Mouse (Mus musculus) adrenal gland, adult 8-10 months (tissue): Measurements from ENCODE around the gene Fbxl17. TPM values are rescaled to one million over a fixed set of nuclear protein-coding genes. Genes with fewer than 3 reads are reported as not detected.
A peak's percentile ranks its signal among the peaks of the same experiment; 100 is the strongest.

Experiments used
- DNase-seq: peaks from one replicate; pipeline ENCODE4 v3.0.0; 2022
- total RNA-seq, 4 experiments: library from RNA; stranded (reverse); gene quantifications; 2 replicates each; pipeline ENCODE4 v1.2.4; 2022

Fbxl17 gene
- total RNA-seq, result 10 to 100 TPM; 35.8 to 48.6 (median 42.7) TPM

DNA sequence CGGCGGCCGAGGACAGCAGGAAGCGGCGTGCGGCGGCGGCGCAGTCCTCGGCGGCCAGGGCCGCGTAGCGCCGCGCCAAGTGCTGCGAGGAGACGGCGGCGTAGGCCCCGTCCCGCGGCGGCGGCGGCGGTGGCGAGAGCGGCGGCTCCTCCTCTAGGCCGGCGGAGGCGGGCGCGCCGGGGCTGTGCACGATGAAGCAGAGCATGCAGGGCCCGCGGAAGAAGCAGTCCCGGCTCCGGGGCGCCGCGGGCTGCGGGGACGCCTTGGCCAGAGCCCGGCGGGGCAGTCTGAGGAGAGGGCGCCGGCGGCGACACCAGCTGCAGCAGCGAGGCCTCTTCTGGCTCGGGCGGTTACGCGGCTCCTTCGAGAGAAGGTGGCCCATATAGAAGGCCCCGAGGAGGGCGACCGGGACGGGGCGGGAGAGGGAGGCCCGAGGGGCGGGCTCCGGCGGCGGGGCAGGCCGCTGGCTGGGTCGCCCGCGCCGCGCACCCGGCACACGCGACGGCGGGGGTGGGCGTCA lies at the start of gene Fbxl17:
TSS of gene Fbxl17 (minus strand) at position 382 of the 520 bp plus-strand sequence.
- peak; percentile 46 for DNase-seq

DNA sequence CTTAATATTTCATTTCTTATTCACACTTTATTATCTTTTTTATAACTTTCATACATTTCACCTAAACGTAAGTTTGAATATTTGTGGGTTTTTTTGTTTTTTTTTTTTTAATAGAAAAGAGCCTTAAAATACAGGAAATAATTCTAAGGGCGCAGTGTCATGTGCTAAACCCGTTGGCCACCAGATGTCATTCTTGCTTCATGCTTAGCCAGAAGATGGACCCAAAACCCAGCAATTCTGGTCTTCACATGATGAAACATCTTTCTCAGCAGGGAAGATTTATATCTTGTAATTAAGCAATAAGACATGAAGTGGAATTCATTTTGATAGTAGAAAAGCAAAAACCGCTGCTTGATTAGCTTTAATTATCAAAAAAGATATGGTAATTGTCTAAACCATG lies 47.6 kb upstream of the Fbxl17 start:
- DNase-seq, result no peak

DNA sequence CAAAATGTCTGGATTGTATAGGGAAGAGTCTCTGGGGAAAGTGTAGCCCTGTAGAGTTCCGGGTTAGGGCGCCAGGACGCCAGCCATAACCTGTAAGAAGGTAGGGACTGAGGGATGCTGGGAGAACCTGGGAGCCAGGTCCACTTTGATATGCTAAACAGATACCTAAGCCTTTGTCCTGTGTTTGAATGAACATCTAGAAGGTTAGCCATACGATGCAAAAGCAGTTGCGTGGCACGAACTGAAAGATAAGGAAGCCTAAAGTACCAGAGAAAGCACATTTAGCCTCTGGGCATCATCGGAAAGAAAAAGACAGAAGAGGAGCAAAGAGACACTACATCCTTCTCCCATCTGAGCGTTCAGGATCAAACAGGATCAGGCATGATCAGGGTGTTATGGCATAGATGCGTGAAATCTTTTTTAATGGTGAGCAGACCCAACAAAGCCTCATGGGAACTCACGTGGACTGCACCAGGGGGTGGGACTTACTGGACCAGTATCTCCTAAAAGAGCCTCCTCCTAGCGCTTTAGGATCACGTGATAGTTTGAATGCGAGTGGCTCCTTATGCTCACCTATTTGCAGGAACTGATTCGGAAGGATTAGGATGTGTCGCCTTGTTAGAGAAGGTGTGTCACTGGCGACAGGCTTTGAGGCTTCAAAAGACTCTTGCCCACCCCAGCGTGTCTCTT lies 34.9 kb upstream of the Fbxl17 start:
- no peak for DNase-seq

DNA sequence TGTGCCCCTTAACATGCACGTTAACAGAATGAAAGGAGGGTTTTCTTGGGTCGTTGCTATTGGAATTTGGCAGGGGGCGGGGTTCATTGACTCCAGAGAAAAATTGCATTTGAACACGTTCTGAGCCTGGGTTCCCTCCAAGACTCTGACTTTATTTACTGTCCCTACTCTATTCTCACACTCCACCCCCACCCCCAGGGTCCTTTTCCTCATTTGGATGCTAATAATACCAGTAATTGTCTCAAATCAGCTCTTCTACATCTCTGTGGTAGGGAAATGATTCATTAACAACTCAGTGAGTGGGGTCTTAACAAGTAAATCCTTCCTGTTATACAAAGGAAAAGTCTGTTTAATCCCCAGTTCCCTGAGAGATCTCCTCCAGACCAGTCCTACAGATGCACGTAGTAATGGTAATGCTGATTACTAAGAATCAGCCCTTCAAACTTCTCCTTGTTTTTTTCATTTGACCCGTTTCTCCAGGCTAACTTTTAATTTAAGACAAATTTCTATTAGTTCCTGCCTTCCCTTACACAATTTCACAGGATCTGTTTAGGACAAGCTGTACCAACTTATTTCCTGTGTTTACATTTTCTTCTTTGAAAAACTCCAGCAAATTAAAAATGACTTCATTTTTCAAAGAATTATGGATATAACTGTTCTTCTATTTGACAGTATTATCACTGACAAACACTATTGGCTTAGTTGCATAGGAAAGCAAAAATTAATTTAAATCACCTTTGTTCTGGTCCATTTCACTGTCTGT lies 33.4 kb upstream of the Fbxl17 start:
- DNase-seq, result no peak

DNA sequence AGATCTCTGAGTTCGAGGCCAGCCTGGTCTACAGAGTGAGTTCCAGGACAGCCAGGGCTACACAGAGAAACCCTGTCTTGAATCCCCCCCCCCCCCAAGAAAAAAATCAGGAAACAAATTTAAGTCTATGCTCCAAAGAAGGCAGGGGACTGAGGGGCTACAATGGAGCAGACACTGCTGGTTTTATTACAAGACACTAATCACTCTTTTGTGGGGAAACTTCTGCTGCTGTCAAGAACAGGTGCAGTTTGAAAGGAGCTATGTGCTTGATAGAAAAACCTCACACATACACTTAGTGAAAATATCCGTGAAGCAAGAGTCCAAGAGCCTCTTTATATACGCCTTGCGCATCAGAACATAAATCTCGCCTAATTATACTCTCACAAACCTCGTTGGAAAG lies 29.7 kb upstream of the Fbxl17 start:
- no peak for DNase-seq

DNA sequence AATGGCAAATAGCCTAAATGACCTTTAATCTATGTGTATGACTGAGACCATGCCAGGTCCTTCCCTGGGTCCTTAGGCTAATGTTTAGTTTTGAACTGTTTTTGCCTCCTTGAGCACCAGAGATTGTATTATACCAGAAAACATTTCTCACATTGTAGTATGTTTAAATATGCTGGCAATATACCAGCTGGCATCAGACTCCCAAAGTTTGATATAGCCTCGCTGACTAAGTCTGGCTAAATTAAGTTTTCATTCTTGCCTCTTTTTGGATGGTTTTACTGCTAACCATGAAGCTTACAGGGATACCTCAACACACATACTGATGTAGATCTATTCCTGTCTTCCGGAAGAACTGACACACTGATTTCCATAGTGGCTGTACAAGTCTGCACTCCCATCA lies 20.9 kb upstream of the Fbxl17 start:
- no peak for DNase-seq

DNA sequence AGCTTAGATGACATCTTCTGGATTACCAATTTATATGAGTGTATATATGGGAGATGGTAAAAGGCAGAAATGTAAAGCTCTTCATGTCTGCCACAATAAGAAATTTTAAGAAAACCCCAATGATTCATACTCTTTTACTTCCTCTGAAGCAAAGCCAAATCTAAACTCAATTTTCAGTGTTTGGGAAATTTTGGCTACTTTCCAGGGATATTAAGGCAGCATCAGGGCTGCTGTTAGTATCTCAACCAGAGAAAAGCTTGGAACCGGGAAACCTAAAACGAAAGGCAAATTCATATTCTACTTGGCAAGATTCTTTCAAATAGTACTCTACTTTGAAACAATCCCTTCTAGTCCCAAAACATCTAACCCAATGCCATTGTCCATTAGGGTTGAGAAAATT lies 10.6 kb upstream of the Fbxl17 start:
- no peak for DNase-seq

DNA sequence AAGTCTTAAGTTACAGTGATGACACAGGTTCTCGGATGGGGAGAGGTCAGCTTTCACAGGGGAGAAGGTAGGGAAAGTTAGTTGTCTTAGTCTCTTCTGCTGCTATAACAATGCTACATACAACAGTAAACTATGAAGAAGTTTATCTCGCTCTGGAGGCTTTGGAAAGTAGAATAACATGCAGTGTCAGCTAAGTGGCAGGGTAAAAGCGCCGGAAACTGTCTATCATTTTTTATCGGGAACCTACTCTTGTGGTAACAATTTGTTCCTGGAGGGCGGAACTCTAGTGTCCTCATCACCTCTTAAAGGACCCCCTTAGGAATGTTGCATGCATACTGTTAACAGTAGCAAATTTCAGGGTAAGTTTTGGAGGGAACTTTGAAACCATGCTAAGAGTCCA lies 1.3 kb upstream of the Fbxl17 start:
- DNase-seq, result no peak

DNA sequence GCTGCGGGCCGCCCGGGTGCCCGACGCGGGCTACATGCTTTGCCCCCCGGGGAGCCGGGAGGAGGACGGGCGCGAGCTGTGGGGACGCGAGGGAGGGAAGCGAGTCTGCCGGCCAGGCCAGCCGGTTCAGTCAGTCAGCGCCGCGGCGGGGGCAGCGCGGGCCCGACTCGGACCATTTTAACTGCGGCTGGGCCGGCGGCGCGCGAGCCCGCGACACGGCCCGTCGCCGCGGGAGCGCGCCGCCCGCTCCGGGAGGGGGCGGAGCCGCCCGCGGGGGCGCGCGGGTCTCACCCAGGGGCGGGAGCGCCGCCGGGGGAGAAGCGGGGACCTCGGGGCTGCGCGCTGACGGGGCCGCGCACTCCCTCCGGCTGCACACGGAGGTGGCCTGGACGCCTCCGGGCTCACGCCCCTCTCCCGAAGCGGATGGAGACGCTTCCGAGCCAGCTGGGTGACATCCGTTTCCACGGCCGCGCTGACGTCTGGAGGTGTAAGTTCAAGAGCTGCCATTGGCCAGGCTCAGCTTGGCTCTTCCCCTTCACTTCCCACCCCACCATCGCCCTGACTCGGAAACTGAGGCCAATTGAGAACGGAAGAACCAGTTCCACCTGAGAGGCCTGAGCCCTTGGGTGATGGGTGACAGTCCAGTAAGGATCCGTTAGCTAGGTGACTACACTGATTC lies 478 bp upstream of the Fbxl17 start:
- DNase-seq, result peak; percentile 82

DNA sequence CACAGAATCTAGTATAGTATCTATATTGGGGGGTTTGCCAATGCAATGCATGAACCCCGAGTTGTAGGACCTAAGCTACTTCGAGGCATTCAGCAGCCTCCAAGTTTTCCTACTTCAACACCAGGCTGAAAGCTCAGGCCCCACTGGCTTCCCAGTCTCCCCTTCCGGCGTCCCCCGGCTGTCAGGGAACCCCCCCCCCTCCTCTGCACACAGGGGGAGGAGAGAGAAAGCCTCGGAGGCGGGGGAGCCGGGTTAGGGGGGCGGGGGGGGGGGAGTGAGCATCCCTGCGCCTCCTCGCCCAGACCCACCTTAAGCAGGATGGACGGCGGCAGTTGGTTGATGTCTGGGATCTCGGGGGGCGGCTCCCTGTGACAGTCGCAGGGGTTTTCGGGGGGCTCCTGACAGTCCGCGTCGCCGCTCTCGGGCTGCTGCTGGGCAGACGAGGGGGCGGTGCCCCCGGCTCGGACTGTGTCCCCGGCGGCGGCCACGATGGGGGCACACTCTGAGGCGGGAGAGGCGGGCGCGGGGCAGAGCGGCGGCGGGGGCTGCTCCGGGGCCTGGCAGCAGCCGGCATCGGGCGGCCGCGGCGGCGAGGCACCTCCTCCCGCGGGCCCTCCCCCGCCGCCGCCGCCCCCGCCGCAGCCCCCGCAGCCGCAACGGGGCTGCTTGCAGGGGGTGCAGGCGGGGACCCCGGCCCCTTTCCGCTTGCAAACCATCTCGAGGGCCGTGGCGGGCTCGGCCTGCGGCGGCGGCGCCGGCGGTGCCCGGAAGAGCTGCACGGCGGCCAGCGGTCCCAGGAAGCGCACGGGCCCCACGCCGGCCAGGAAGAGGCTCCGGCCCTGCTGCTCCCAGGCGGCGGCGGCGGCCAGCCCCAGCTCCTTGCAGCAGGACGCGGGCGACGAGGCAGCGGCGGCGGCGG lies 841 bp downstream of the Fbxl17 start:
- DNase-seq, result peak; percentile 30

DNA sequence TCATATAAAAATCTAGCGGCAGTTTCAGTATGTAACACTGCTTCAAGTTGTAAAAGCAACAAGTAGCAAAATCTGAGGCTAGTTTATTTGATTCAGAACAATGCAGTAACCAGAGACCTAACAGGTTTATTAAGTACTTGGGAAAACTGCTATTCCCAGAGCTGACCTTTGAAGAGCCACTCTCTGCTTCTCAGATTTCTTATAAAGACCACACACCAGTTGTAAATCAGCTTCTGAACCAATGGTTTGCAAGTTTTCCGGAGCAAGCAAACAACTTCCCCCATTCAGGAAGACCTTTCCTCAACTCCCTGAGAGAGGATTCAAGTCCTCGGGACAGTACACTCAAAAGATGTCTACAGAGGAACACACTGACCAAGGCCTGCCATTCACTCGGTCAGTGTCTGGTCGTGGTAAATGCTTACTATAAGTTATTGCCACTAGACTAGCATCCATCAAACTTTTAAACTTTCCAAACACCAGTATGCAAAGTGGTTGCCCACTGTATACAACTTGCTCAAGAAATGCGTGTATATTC lies 1.6 kb downstream of the Fbxl17 start:
- DNase-seq, result no peak

DNA sequence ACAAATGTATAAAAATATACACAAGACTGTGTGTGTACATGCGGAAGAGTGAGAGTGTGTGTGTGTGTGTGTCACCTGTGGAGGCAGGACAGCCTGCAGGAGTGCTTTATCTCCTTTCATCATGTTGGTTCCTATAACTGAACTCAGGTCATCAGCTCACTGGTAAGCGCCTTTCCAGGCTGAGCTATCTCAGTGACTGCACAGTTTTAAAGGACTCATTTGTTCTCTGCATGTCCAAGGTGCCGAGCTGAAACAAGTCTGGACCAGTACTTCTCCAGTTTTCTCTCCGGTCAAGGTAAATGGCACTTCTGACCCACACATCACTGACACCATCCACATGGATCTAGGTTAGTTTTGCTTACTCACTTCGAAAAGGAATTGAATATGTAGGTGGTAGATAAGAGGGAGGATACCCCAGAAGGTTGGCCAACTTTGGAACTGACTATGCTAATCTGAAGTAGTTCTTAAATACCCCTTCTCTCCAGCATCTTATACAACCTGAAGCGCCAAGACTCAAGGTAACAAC lies 2.5 kb downstream of the Fbxl17 start:
- DNase-seq, result no peak

DNA sequence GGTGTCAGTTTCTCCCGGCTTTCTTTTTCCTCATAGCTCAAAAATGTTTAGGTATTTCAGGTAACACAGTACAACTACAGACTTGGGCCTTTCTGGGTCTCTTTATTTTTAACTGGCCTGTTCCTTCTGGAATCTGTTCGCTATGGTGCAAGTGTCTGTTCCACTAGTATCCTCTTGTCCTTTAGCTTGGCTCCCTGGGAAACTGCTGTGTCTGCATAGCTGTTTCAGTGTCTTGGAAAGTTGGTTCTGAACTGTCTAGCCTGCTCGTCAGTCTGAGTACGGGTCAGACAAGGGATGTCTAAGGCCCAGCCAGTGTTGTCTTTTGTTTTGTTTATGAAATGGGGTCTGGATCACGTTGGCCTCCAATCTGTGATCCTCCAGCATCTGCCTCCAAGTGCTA lies 3.7 kb downstream of the Fbxl17 start:
- no peak for DNase-seq

DNA sequence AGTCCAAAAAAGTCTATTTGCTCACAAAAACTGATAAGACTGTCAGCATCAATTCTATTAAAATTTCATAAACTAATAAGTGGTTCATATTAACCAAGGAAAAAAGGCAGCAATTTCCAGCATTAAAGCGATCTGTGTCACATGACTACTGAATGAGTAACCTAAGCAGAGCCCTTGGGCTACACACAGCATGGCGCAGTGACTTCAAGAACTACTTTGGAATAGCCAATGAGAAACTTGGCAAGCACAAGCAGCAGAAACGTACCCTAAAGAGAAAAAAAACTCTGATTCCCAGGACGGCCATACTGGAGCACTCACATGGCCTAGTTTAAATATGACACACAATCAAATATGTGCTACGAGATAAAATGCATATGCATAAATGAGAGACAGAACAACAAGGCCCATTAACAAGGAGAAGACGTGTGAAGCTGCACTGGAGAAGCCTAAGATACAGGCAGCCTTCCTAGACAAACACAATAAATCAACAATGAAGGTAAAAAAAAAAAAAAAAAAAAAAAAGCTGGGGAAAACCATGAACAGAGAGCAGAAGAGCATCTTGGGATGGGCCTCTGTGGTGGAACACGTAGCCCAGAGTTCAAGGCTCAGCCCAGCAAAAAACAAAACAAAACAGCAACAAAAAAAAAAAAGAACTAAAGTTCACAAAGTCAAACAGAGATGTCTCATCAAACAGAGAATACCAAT lies 5.8 kb downstream of the Fbxl17 start:
- no peak for DNase-seq

DNA sequence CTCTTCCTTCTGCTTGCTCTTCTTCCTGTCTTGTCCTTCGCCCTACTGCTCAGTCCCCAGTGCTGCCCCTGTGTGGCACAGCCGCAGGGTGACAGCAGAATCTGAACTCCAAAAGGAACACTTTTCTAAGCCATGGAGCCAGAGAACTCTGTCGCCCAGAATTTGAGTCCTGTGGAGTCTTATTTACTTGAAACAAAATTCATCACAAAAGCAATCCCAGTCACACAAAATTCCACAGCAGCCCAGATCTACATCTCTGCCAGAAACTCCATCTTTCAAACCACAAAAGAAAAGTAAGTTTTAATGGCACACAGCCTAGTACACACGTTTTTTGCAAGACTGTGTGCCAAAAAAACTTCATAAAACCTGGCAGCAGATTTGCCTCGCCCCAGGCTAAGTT lies 6.5 kb downstream of the Fbxl17 start:
- no peak for DNase-seq

DNA sequence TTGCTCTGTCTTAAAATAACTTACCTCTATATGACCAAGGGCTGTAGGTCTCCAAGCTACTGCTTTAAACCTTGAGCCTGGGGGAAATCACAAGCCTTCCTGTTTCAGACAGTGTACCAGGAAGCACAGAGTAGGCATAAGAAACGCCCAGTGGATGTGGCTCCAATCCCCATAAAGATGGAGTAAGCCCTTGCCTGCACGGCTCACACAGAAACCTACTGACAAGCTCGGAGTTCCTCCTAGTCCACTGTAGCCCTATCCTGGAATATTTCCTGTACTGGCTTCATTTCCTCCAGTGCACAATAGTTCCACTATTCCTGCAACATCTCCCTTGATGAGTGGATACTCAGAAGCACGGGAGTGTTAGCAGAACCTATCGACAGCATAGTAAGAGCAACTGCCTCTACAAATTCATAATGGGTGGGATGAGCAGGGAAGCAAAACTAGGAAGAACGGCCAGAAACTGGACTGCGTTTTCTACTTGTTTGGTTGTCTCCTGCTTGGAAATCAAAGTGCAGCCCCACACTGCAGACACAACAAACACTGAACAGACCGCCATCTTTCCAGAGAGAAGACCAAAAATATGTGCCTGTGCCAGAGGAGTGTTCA lies 7.0 kb downstream of the Fbxl17 start:
- no peak for DNase-seq

DNA sequence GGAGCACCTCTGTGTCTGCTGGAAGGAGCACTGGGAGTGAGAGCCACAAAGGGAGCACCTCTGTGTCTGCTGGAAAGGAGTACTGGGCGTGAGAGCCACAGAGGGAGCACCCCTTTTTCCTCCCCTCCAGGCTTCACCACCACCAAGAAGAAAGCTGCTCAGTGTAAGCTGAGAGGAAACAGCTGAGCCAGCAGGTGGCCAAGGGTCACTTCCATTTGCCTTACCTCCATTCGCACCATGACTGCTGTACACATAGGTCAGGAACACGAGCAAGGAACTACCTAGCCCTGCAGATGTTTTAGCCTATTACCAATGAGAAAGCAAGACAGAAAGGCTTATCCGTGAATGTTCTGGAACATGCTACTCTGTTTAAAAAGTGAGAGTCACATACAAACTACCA lies 10.3 kb downstream of the Fbxl17 start:
- DNase-seq, result no peak

DNA sequence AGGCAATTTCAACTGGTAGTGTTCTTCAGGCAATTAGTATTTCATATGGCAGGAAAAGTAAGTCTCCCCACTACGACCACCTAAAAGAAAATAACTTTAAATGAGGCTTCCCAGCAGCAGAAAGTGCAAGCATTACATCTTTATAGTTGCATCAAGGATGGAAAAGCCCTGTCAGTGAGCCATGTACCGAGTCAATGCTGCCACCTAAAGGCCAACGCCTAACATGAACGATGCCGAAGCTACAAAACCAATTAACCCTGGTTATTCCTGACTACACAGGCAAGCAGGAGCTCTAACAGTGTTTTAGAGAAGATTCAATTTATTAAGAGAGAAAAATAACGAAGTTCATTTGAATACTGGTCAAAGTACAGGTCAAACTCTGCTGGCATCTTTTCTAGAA lies 32.0 kb downstream of the Fbxl17 start:
- DNase-seq, result peak; percentile 33

DNA sequence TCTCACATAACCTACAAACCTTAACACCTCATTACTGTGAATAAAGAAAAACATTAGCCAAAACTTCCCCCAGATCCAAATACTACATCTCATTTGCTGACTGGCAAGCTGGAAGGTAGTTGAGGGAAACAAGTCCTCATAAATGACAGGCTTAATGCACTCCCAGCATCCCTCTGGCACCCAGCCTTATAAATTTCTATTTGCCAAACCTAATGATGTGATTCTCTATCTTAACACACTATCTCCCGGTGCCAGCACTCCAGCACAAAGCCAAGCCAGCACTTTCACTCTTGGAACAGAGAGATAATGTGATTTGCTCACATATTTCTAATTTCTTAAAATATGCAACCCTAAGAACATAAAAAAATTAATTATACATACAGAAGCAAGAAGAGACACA lies 34.6 kb downstream of the Fbxl17 start:
- no peak for DNase-seq

DNA sequence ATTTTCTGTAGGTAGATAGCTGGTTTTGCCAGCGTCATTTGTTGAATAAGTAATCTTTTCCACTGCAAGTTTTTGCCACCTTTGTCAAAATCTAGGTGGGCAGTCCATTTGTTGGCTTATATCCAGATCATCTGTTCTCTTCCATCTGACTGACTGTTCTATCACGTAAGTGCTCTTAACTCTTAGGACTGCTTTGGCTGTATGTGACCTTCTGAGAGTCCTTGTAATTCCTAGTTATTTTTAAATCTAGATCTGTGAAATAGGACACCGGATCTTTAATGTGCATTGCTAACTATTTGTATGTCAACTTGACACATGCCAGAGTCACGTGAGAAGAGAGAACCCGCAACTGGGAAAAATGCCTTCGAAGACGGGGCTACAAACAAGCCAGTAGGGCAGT lies 37.3 kb downstream of the Fbxl17 start:
- DNase-seq, result no peak
